ENCODE assay signal across 11 mouse cellular contexts in the genomic region with DNA sequence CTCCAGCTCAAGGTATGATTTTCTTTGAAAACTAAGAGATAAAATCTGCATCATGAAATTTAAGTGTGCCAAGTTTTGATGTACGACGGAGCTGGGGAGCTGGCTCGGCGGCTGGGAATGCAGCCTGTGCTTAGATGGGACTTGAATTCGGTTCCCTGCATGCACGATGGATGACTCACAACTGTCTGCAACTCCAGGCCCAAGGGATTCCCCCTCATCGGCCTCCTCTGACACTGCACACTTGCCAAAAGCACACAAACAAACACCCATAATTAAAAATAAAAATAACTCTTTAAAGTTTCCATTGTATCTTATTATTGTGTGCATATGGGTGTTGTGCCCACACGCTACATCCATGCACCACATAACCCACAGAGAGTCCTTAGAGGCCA. TPM values are rescaled to one million over a fixed set of nuclear protein-coding genes. Genes with fewer than 3 reads are reported as not detected.
DNase-seq lines count a peak whose midpoint lies in the region; ATAC-seq and TF ChIP-seq lines count a peak whose summit lies in the region.
"Had no signal": no experiment of that assay in that cellular context is flagged by ENCODE, and none has a peak within 500 bp of the region (broad histone marks: within the 10 kb centered on the region; RNA-seq: fewer than 3 reads in every experiment).

No protein-coding gene starts in this region.

- ATAC-seq in heart, embryonic 15.5 days (replicated peaks; ENCODE audit: insufficient number of reproducible peaks, insufficient read depth, low FRiP score, low read depth): no peak
- ATAC-seq in liver, postnatal 0 days: no peak
- ATAC-seq: midbrain, embryonic 16.5 days had no signal

- peaks cover 86% of the 10 kb centered on the region for H3K4me1 ChIP-seq in heart, embryonic 15.5 days (replicated peaks)
- peaks cover 26% of the 10 kb centered on the region for H3K4me1 ChIP-seq in liver, postnatal 0 days (ENCODE audit: insufficient read depth)

- peak; percentile 45 to 47 for DNase-seq in frontal cortex, postnatal 36 days (ENCODE audit: low spot score in 2 of 2)
- DNase-seq in frontal cortex, postnatal 10 days (ENCODE audit: low spot score in 2 of 2): no peak
- DNase-seq in CD4-positive helper T cell, adult 2 months (ENCODE audit: low read depth, low spot score): peak; percentile 19
- peak; percentile 86 for DNase-seq in brain, adult 2 months (ENCODE audit: low read depth, low spot score)
- no peak for DNase-seq in kidney, postnatal 36 days
- no peak for DNase-seq in kidney, postnatal 4 days
- DNase-seq in liver, postnatal 0 days: no peak
- DNase-seq: lung, adult 2 months had no signal

- H3K36me3 ChIP-seq in heart, embryonic 15.5 days: peaks cover 8% of the 10 kb centered on the region; the same call in 1 of the 2 replicates
- H3K36me3 ChIP-seq in liver, postnatal 0 days (replicated peaks; ENCODE audit: insufficient read depth, low read length): peaks cover 18% of the 10 kb centered on the region

- TF ChIP-seq EP300 in liver, postnatal 0 days (IDR thresholded peaks at IDR 0.05; ENCODE audit: low read depth): no peak

- no peak overlapping the region for H3K4me2 ChIP-seq in heart, embryonic 15.5 days
- no peak overlapping the region for H3K4me2 ChIP-seq in liver, postnatal 0 days (ENCODE audit: low read depth, low read length)

- no peak overlapping the region for H3K9ac ChIP-seq in heart, embryonic 15.5 days
- H3K9ac ChIP-seq in liver, postnatal 0 days (replicated peaks): no peak overlapping the region

- TF ChIP-seq CTCF in liver, postnatal 0 days (IDR thresholded peaks at IDR 0.05; ENCODE audit: low read depth): no peak

- no peaks in the 10 kb centered on the region for H3K27me3 ChIP-seq in heart, embryonic 15.5 days
- H3K27me3 ChIP-seq in liver, postnatal 0 days (ENCODE audit: insufficient read depth, low read length): no peaks in the 10 kb centered on the region

- WGBS in heart, embryonic 15.5 days: 36% methylated on average over 8 of the region's 8 CpGs
- WGBS in liver, postnatal 0 days (ENCODE audit: insufficient replicate concordance): 84% methylated on average over 8 of the region's 8 CpGs

- H3K27ac ChIP-seq in heart, embryonic 15.5 days: peak overlapping the region; percentile 20; the same call in 1 of the 2 replicates
- H3K27ac ChIP-seq in liver, postnatal 0 days (ENCODE audit: low read depth): no peak overlapping the region

- no peaks in the 10 kb centered on the region for H3K9me3 ChIP-seq in heart, embryonic 15.5 days (replicated peaks)
- H3K9me3 ChIP-seq in liver, postnatal 0 days (ENCODE audit: low read length): no peaks in the 10 kb centered on the region

- no peak overlapping the region for H3K4me3 ChIP-seq in heart, embryonic 15.5 days
- H3K4me3 ChIP-seq in liver, postnatal 0 days (ENCODE audit: low read depth, low read length): no peak overlapping the region

RNA-seq across cellular contexts. Expression of a gene that starts 25.0 kb away (rescaled TPM):
- 27.2 and 35.6 TPM in 2 replicates for polyA plus RNA-seq in heart, embryonic 15.5 days (2015; fragmentation: Nextera tagmentation; extraction: Ambion mirVana)
- 11.9 and 12.7 TPM in 2 replicates for polyA plus RNA-seq in liver, postnatal 0 days (2015; fragmentation: Nextera tagmentation; extraction: Ambion mirVana)

RNA-seq across cellular contexts. Expression of a gene that starts 53.2 kb away (rescaled TPM):
- polyA plus RNA-seq in heart, embryonic 15.5 days (2015; fragmentation: Nextera tagmentation; extraction: Ambion mirVana): 7.8 and 13.6 TPM in 2 replicates
- 0.21 TPM in 1 of 2 replicates, not detected in the other for polyA plus RNA-seq in liver, postnatal 0 days (2015; fragmentation: Nextera tagmentation; extraction: Ambion mirVana)
- polyA plus RNA-seq: embryonic facial prominence, embryonic 11.5 days had no signal

Comparison
In these comparisons a context has a peak if more than half of its experiments do, and no peak if none do; other contexts are left out.
1. DNase-seq: peak in frontal cortex, postnatal 36 days (2 of 2), CD4-positive helper T cell, adult 2 months (single experiment) and brain, adult 2 months (single experiment); none in frontal cortex, postnatal 10 days (0 of 2), kidney, postnatal 36 days (0 of 2), kidney, postnatal 4 days (0 of 2) and liver, postnatal 0 days (single experiment).